Mouse (Mus musculus) Patski (cell line): ENCODE results near the gene Cacna1s. TPM values are rescaled to one million over a fixed set of nuclear protein-coding genes. Genes with fewer than 3 reads are reported as not detected.
A peak's percentile ranks its signal among the peaks of the same experiment; 100 is the strongest.

Experiments used
- ATAC-seq: fragments of 100-300 bp; one replicate; pipeline ENCODE4 v1.8.0; 2021
- CTCF ChIA-PET: fragments of 350-600 bp; sonication (Branson Sonifier 250); formaldehyde crosslinking; loops from one replicate; lab custom pipeline; 2022; ENCODE audit warnings: inconsistent platforms; lab: Charles Lee
- POLR2A ChIA-PET: fragments of 350-600 bp; sonication (Branson Sonifier 250); formaldehyde crosslinking; loops from one replicate; lab custom pipeline; 2022; ENCODE audit warnings: antibody characterized with exemption, inconsistent platforms; lab: Charles Lee
- DNase-seq: peaks from one replicate; pipeline ENCODE4 v3.0.0-alpha.2; 2011; ENCODE audit warnings: low read depth, low spot score
- H3K27me3 ChIP-seq: fragments of 371-371 bp; one replicate; pipeline ENCODE4 v1.5.1; 2021
- CTCF ChIP-seq: fragments of 100-300 bp; IDR thresholded peaks from one replicate; pipeline ENCODE4 v1.5.1; 2021
- in situ Hi-C: fragments of 300-500 bp; cut with MboI; formaldehyde crosslinking; loops from 3 replicates; pipeline ENCODE4 v1.11.1; 2018; ENCODE audit warnings: low pct_unique_long_range_greater_than_20kb, mixed read lengths
- polyA plus RNA-seq: library from polyadenylated mRNA; unstranded; gene quantifications from one replicate; pipeline ENCODE4 v1.2.3, GENCODE M21; 2021

Cacna1s gene
- polyA plus RNA-seq, 1 experiment from 2014 or later, result not detected

- ATAC-seq (no peak), DNase-seq (no peak)
- H3K27me3 ChIP-seq, result peaks cover 17% of the 10 kb centered on the region
- ChIA-PET CTCF (interaction anchor here (0.7 to 3.4 kb wide), 9 partner anchors 10 to 124 kb away, joined by 3 to 13 read pairs (median 4); no protein-coding TSS in a partner anchor), POLR2A (no interaction called here)
- TF ChIP-seq CTCF, result no peak
- in situ Hi-C loops, result no loop called here
These were observed 1.6 kb upstream of the Cacna1s start for GRCm38 (mm10) chr1:136051013-136051315.

DNA sequence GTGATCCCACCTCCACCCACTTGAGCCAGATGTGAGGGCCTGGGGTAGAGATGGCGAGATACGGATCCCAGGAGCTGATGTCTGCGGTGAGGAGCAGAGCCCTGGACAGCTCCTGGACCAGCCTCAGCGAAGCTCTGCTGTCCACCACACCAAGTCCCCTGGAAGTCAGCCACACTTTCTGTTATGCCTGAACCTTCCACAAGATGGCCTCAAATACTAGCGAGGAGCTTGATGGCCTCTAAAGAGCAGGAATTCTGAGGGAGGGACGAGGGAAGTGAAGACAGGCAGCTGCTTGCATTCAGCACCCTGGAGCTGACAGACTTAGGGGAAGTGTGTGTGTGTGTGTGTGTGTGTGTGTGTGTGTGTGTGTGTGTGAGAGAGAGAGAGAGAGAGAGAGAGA, 1.1 kb upstream of the Cacna1s start:
- POLR2A ChIA-PET, result no interaction called here
- DNase-seq (peak; percentile 49), ATAC-seq (peak; percentile 75)
- in situ Hi-C loops, result no loop called here
- TF ChIP-seq CTCF, result no peak
- H3K27me3 ChIP-seq, result peaks cover 17% of the 10 kb centered on the region
- CTCF ChIA-PET, result interaction anchor here (0.7 to 3.4 kb wide), 11 partner anchors 10 to 124 kb away, joined by 3 to 13 read pairs (median 4); no protein-coding TSS in a partner anchor

- no peak for ATAC-seq
- H3K27me3 ChIP-seq, result peaks cover 6% of the 10 kb centered on the region
- TF ChIP-seq CTCF, result no peak
- ChIA-PET POLR2A (no interaction called here), CTCF (interaction anchor here (1.2 to 1.6 kb wide), 3 partner anchors 10 to 112 kb away, joined by 3 to 7 read pairs (median 6); no protein-coding TSS in a partner anchor)
- no peak for DNase-seq
- in situ Hi-C loops, result no loop called here
These were observed 3.2 kb downstream of the Cacna1s start for GRCm38 (mm10) chr1:136055771-136056170.

- in situ Hi-C loops, result no loop called here
- no peak for ATAC-seq
- CTCF ChIA-PET, result interaction anchor here (1.1 kb wide), 1 partner anchor 9 kb away, joined by 3 read pairs; the partner anchor contains the start of gene Ascl5
- DNase-seq, result no peak
- H3K27me3 ChIP-seq, result peaks cover 3% of the 10 kb centered on the region
- POLR2A ChIA-PET, result no interaction called here
- TF ChIP-seq CTCF, result no peak
These were observed 6.0 kb downstream of the Cacna1s start for GRCm38 (mm10) chr1:136058594-136058993.

DNA sequence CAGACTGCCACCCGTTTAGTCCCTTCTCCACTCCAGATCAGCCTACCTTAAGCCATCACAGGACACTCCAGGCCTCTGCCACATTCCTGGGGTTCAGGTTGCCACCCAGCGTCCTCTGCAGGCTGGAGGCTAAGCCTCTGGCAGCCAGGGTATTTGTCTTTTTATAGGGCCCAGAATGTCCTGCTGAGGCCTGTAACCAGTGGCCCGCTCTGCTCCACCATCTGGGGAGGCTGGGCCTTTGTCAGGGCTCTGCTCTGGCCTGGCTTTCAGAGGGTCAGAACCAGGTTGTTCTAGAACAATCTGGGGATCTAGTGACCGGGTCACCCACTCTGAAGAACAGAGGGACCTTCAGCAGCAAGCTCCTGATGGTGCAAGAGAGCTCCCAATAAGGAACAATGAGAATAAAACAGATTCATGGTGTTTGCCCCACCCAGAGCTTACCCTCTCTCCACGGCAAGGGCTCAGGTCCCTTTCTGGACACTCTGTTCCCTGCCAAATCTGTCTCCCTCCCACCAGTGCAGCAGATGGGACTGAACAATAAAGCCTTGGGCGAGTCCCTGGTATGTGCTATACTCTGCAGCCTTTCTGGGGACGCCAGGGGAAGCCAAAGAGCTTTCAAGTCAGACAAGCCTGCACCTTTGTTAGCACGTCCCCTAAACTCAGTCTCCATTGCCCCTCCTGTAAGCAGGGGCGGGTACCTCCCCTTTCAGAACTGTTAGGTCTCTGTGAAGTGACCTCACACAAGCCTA, 8.7 kb downstream of the Cacna1s start:
- peaks cover 4% of the 10 kb centered on the region for H3K27me3 ChIP-seq
- ChIA-PET CTCF (interaction anchor here (1.1 kb wide), 1 partner anchor 9 kb away, joined by 3 read pairs; no protein-coding TSS in a partner anchor), POLR2A (no interaction called here)
- TF ChIP-seq CTCF, result no peak
- in situ Hi-C loops, result no loop called here
- DNase-seq (no peak), ATAC-seq (no peak)

DNA sequence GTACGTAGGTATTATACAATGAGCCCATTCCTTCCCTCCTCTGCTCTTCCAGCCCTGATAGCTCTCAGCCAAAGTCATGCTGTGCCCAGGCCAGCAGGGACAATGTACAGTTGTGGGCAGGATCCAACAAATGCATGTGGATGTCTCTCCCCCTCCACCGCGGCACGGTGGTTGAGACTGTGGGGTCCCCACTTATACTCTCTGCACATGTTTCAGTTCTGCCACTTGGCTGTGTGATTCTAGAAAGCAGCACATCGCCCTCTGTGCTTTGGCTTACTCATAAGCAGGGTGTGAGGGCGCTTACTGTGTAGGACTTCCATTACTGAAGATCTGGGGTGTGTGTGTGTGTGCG, 9.2 kb downstream of the Cacna1s start:
- ChIA-PET POLR2A (no interaction called here), CTCF (interaction anchor here (1.1 kb wide), 1 partner anchor 10 kb away, joined by 3 read pairs; no protein-coding TSS in a partner anchor)
- DNase-seq (no peak), ATAC-seq (no peak)
- TF ChIP-seq CTCF, result no peak
- H3K27me3 ChIP-seq, result peaks cover 4% of the 10 kb centered on the region
- in situ Hi-C loops, result no loop called here

- POLR2A ChIA-PET, result no interaction called here
- CTCF ChIA-PET, result interaction anchor here (1.0 to 1.6 kb wide), 2 partner anchors 12 to 16 kb away, joined by 3 to 4 read pairs; no protein-coding TSS in a partner anchor
- no peak for TF ChIP-seq CTCF
- DNase-seq, result no peak
- in situ Hi-C loops, result no loop called here
- no peak for ATAC-seq
- H3K27me3 ChIP-seq, result peaks cover 4% of the 10 kb centered on the region
These were observed 11.4 kb downstream of the Cacna1s start for GRCm38 (mm10) chr1:136063991-136064390.

GRCm38 (mm10) chr1:136066621-136067020, 14.1 kb downstream of the Cacna1s start:
- POLR2A ChIA-PET, result interaction anchor here (0.6 kb wide), 1 partner anchor 336 kb away, joined by 3 read pairs; no protein-coding TSS in a partner anchor
- ATAC-seq (no peak), DNase-seq (no peak)
- CTCF ChIA-PET, result interaction anchor here (0.7 to 1.0 kb wide), 2 partner anchors 9 to 15 kb away, joined by 3 read pairs; no protein-coding TSS in a partner anchor
- no peak for TF ChIP-seq CTCF
- in situ Hi-C loops, result no loop called here
- H3K27me3 ChIP-seq, result peaks cover 4% of the 10 kb centered on the region

DNA sequence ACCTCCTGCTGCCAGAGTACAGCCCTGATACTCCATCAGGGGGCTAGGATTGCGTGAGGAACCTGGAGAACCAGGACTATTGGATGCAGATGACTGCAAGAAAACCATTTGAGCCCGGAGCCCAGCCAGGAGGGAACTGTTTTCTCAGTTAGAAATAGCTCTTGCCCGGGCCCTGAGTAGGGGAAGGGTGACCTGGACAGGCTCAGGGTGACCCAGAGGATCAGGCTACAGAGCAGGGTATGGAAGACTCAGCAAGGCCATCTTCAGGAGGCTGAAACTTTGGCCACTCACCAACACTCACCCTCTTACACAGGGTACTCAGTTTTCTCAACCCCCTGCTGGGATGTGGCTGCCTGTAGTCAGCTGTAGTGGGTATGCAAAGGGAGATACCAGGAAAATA, 15.0 kb downstream of the Cacna1s start:
- no peak for DNase-seq
- ATAC-seq, result no peak
- POLR2A ChIA-PET, result no interaction called here
- no peak for TF ChIP-seq CTCF
- in situ Hi-C loops, result no loop called here
- CTCF ChIA-PET, result interaction anchor here (1.5 kb wide), 2 partner anchors 18 to 100 kb away, joined by 3 read pairs; partner anchors contain the start of gene Ascl5
- H3K27me3 ChIP-seq, result peaks cover 4% of the 10 kb centered on the region

- TF ChIP-seq CTCF, result peak; percentile 92
- POLR2A ChIA-PET, result no interaction called here
- no peak for DNase-seq
- ATAC-seq, result peak; percentile 67
- CTCF ChIA-PET, result interaction anchor here (1.0 kb wide), 2 partner anchors 9 to 113 kb away, joined by 3 read pairs; no protein-coding TSS in a partner anchor
- peaks cover 6% of the 10 kb centered on the region for H3K27me3 ChIP-seq
- in situ Hi-C loops, result no loop called here
These were observed 23.5 kb downstream of the Cacna1s start for GRCm38 (mm10) chr1:136076086-136076485.

DNA sequence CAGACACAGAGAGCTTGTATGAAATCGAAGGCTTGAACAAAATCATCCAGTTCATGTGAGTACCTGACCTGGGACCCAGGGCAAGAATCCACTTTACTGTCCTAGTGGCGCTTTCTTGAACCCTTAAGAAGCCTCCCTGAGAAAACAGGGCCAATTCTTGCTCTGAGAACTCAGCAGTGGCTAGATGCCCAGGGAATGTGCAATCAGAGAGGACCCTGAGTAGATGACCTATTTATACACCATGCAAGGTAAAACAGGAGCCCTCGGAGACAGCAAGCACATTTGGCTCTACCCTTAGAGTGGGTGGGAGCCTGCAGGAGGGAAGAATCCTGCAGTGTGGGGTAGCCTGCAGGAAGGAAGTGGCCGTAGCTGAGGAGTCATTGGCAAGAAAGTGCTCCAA, 25.1 kb downstream of the Cacna1s start:
- POLR2A ChIA-PET, result no interaction called here
- no peak for DNase-seq
- in situ Hi-C loops, result no loop called here
- TF ChIP-seq CTCF, result no peak
- H3K27me3 ChIP-seq, result peaks cover 6% of the 10 kb centered on the region
- CTCF ChIA-PET, result interaction anchor here (1.5 kb wide), 1 partner anchor 92 kb away, joined by 3 read pairs; no protein-coding TSS in a partner anchor
- no peak for ATAC-seq
